Mouse (Mus musculus) CH12.LX (cell line): ENCODE measurements around the gene Dppa3.

ENCODE experiments used
- BHLHE40 ChIP-seq: IDR thresholded peaks from 2 replicates; pipeline ENCODE4 v1.6.1; 2011; ENCODE audit warnings: mild to moderate bottlenecking, low read depth, low read length, improper control_type of control experiment
- CHD2 ChIP-seq: IDR thresholded peaks from 2 replicates; pipeline ENCODE4 v1.6.1; 2011; ENCODE audit warnings: low read length, improper control_type of control experiment
- CTCF ChIP-seq, 2 experiments: IDR thresholded peaks in 1 of 2; conservative IDR thresholded peaks in 1 of 2; 2 replicates each; pipeline ENCODE4 v1.5.1; 2011 to 2012; ENCODE audit warnings: low read depth in 2 of 2, low read length in 2 of 2, improper control_type of control experiment in 1 of 2, inconsistent platforms in 1 of 2, mild to moderate bottlenecking in 1 of 2, moderate library complexity in 1 of 2
- EP300 ChIP-seq: IDR thresholded peaks from 2 replicates; pipeline ENCODE4 v1.6.1; 2011; ENCODE audit warnings: low read length, improper control_type of control experiment
- IRF4 ChIP-seq: IDR thresholded peaks from 2 replicates; pipeline ENCODE4 v1.6.1; 2014; ENCODE audit warnings: low read depth, mild to moderate bottlenecking, inconsistent platforms, low read length, improper control_type of control experiment
- JUN ChIP-seq: IDR thresholded peaks from 2 replicates; pipeline ENCODE4 v1.6.1; 2011; ENCODE audit warnings: low read depth, mild to moderate bottlenecking, low read length, improper control_type of control experiment, moderate library complexity; ENCODE audit not compliant: insufficient read depth
- MAFK ChIP-seq: IDR thresholded peaks from 2 replicates; pipeline ENCODE4 v1.6.1; 2011; ENCODE audit warnings: low read length, improper control_type of control experiment; ENCODE audit not compliant: insufficient replicate concordance
- MAX ChIP-seq: IDR thresholded peaks from 2 replicates; pipeline ENCODE4 v1.6.1; 2011; ENCODE audit warnings: low read length, improper control_type of control experiment
- PAX5 ChIP-seq: IDR thresholded peaks from 2 replicates; pipeline ENCODE4 v1.6.1; 2012; ENCODE audit warnings: low read length, inconsistent platforms, mixed read lengths
- POLR2A ChIP-seq: IDR thresholded peaks from 2 replicates; pipeline ENCODE4 v1.6.1; 2011; ENCODE audit warnings: low read depth, mild to moderate bottlenecking, improper control_type of control experiment, low read length
- POLR2AphosphoS2 ChIP-seq: IDR thresholded peaks from 2 replicates; pipeline ENCODE4 v1.6.1; 2011; ENCODE audit warnings: low read depth, low read length, improper control_type of control experiment
- USF1 ChIP-seq: IDR thresholded peaks from 2 replicates; pipeline ENCODE4 v1.6.1; 2014; ENCODE audit warnings: low read depth, mild to moderate bottlenecking, inconsistent platforms, low read length, improper control_type of control experiment
- ZMIZ1 ChIP-seq: IDR thresholded peaks from 2 replicates; pipeline ENCODE4 v1.6.1; 2012; ENCODE audit warnings: low read depth, mild to moderate bottlenecking, inconsistent platforms, low read length, improper control_type of control experiment

DNA sequence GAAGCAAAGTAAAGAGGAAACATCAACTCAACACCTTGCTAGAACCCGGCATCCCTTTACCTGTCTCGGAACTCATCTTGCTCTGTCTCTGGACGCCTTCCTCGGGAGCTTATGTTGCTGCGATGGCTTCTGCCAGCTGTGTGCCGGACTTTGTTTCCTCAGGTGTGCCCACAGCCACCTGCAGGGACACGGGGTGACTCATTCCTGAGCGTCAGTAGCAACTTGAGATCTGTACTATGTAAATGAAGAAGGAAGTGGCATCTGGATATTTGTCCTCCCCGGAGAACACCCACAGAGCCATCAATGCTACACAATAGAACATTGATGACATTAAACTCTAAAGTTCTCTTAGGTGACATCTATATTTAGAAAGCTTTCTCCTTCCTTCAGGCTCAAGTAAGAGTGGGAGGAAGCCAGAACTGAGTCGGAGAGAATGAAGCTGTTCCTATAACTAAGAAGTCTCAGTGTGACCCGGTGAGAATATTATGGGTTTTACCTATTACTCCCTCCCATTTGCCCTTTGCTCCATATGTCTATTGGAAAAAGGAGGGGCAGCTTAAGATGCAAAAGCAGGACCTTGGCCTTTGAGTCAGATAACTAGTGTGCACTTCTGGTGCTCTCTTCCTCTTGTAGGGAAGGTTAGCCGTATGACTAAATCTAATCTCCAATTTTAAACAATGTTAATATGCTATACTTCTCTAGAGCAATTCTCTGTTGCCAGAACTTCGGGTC, 35.0 kb upstream of the Dppa3 start:
- TF ChIP-seq CHD2 (no peak), POLR2A (no peak), ZMIZ1 (no peak), CTCF (conservative IDR thresholded peaks at IDR 0.05 in 1 of 2, IDR thresholded peaks at IDR 0.05 in 1 of 2; ENCODE audit: low read depth in 2 of 2, low read length in 2 of 2) (no peak), MAFK (no peak), MAX (no peak), JUN (no peak), BHLHE40 (no peak), IRF4 (no peak), USF1 (no peak), POLR2AphosphoS2 (no peak), PAX5 (no peak), EP300 (peak; percentile 56)
